In the genomic region with DNA sequence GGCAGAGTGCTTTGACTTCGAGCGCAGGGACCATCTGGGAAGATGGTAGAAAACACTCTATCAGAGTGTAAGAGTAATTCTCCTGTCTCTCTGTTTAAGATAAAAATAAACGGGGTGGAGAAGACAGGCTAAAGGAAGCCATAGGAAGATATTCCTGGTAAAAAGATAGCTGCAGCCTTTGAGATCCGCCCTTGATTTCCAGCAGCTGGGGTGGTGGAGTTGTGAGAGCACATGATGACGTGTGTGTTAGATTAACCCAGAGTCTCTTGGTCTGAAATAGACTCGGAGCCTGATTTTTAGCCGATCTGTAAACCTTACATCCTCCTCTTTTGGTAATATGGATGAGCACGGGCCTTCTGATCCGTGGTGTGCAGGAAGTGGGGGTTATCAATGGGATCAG, we compare ENCODE assay signal across 16 mouse cellular contexts. TPM values are rescaled to one million over a fixed set of nuclear protein-coding genes. Genes with fewer than 3 reads are reported as not detected.
A peak's percentile ranks its signal among the peaks of the same experiment; 100 is the strongest.
DNase-seq lines count a peak whose midpoint lies in the region; ATAC-seq and TF ChIP-seq lines count a peak whose summit lies in the region.
"Had no signal": no experiment of that assay in that cellular context is flagged by ENCODE, and none has a peak within 500 bp of the region (broad histone marks: within the 10 kb centered on the region; RNA-seq: fewer than 3 reads in every experiment).

No protein-coding gene starts in this region.

- H3K4me1 ChIP-seq in heart, embryonic 11.5 days (ENCODE audit: control insufficient read depth, insufficient read depth, low read length), result peaks cover 32% of the 10 kb centered on the region
- H3K4me1 ChIP-seq in kidney, postnatal 0 days (replicated peaks; ENCODE audit: insufficient read depth, low read length), result no peaks in the 10 kb centered on the region
- H3K4me1 ChIP-seq in forebrain, embryonic 11.5 days (replicated peaks; ENCODE audit: control insufficient read depth, insufficient read depth, low read length), result no peaks in the 10 kb centered on the region

- H3K27ac ChIP-seq in heart, embryonic 11.5 days (ENCODE audit: low read depth, low read length), result 0 out of 2 replicates have a peak overlapping the region, but pooled peaks have one; percentile 18
- H3K27ac ChIP-seq in kidney, postnatal 0 days, result 0 out of 2 replicates have a peak overlapping the region, but pooled peaks have one; percentile 25
- H3K27ac ChIP-seq in forebrain, embryonic 11.5 days (ENCODE audit: low read depth, low read length), result no peak overlapping the region
- H3K27ac ChIP-seq: hindbrain, embryonic 14.5 days; midbrain, embryonic 12.5 days had no signal

- ATAC-seq in heart, embryonic 11.5 days (replicated peaks; ENCODE audit: insufficient number of reproducible peaks, low FRiP score, low TSS enrichment), result no peak
- ATAC-seq in kidney, postnatal 0 days (replicated peaks; ENCODE audit: low FRiP score, low read depth), result no peak
- ATAC-seq in forebrain, embryonic 11.5 days (replicated peaks; ENCODE audit: low FRiP score), result no peak

- TF ChIP-seq CTCF in kidney, postnatal 0 days (IDR thresholded peaks at IDR 0.05; ENCODE audit: low read depth), result no peak

- H3K4me3 ChIP-seq in heart, embryonic 11.5 days (ENCODE audit: low read depth, low read length), result no peak overlapping the region
- H3K4me3 ChIP-seq in kidney, postnatal 0 days (replicated peaks; ENCODE audit: low read depth, low read length), result no peak overlapping the region
- no peak overlapping the region for H3K4me3 ChIP-seq in forebrain, embryonic 11.5 days (ENCODE audit: low read depth, low read length)
- H3K4me3 ChIP-seq: midbrain, embryonic 12.5 days had no signal

- H3K36me3 ChIP-seq in heart, embryonic 11.5 days (ENCODE audit: control insufficient read depth, insufficient read depth, low read length), result no peaks in the 10 kb centered on the region; the same call in 1 of the 2 replicates
- H3K36me3 ChIP-seq in kidney, postnatal 0 days (ENCODE audit: insufficient read depth, low read length), result no peaks in the 10 kb centered on the region
- no peaks in the 10 kb centered on the region for H3K36me3 ChIP-seq in forebrain, embryonic 11.5 days (ENCODE audit: control insufficient read depth, insufficient read depth, low read length)
- H3K36me3 ChIP-seq: midbrain, embryonic 12.5 days had no signal

- H3K9me3 ChIP-seq in heart, embryonic 11.5 days (replicated peaks; ENCODE audit: control insufficient read depth, low read length), result no peaks in the 10 kb centered on the region
- H3K9me3 ChIP-seq in kidney, postnatal 0 days (replicated peaks; ENCODE audit: low read length), result no peaks in the 10 kb centered on the region
- no peaks in the 10 kb centered on the region for H3K9me3 ChIP-seq in forebrain, embryonic 11.5 days (ENCODE audit: control insufficient read depth, low read length)
- H3K9me3 ChIP-seq: midbrain, embryonic 12.5 days had no signal

- no peak for DNase-seq in heart, postnatal 36 days
- no peak for DNase-seq in kidney, postnatal 0 days (ENCODE audit: low spot score)
- DNase-seq in kidney, adult 11 months, result no peak
- DNase-seq in right cerebral cortex, adult 18-20 months, result peak; percentile 43
- DNase-seq in right cerebral cortex, postnatal 14 days, result no peak
- no peak for DNase-seq in forebrain, embryonic 11.5 days (ENCODE audit: low spot score)
- DNase-seq: B cell, adult 2 months; cerebellum, adult 9-10 months; kidney, adult 8-10 months had no signal

- no peak overlapping the region for H3K4me2 ChIP-seq in heart, embryonic 11.5 days
- no peak overlapping the region for H3K4me2 ChIP-seq in kidney, postnatal 0 days (ENCODE audit: low read length)
- no peak overlapping the region for H3K4me2 ChIP-seq in forebrain, embryonic 11.5 days (ENCODE audit: low read depth, low read length, severe bottlenecking)
- H3K4me2 ChIP-seq: hindbrain, embryonic 14.5 days; midbrain, embryonic 12.5 days had no signal

- intact Hi-C loops in heart, postnatal 36 days (cut with DNase I), result no loop called here

- 29% methylated on average over 9 of the region's 9 CpGs for WGBS in heart, embryonic 11.5 days (ENCODE audit: insufficient replicate concordance)
- WGBS in kidney, postnatal 0 days, result 71% methylated on average over 9 of the region's 9 CpGs
- WGBS in forebrain, embryonic 11.5 days, result 83% methylated on average over 9 of the region's 9 CpGs

- H3K27me3 ChIP-seq in heart, embryonic 11.5 days (ENCODE audit: control insufficient read depth, insufficient read depth, low read length), result no peaks in the 10 kb centered on the region
- no peaks in the 10 kb centered on the region for H3K27me3 ChIP-seq in kidney, postnatal 0 days (ENCODE audit: insufficient read depth, low read length)
- H3K27me3 ChIP-seq in forebrain, embryonic 11.5 days (ENCODE audit: control insufficient read depth, insufficient read depth, low read length), result no peaks in the 10 kb centered on the region
- H3K27me3 ChIP-seq: midbrain, embryonic 12.5 days had no signal

- no peak overlapping the region for H3K9ac ChIP-seq in heart, embryonic 11.5 days (ENCODE audit: low read depth, low read length)
- no peak overlapping the region for H3K9ac ChIP-seq in kidney, postnatal 0 days (ENCODE audit: low read depth, low read length)
- H3K9ac ChIP-seq in forebrain, embryonic 11.5 days (ENCODE audit: low read length), result no peak overlapping the region
- H3K9ac ChIP-seq: hindbrain, embryonic 14.5 days; midbrain, embryonic 12.5 days had no signal

RNA-seq across cellular contexts. Expression of gene Oit3, which starts 6.0 kb away (rescaled TPM):
- polyA plus RNA-seq in heart, embryonic 11.5 days (2014; fragmentation: Nextera tagmentation; extraction: Ambion mirVana), result 5.1 and 5.5 TPM in 2 replicates
- total RNA-seq in heart, postnatal 36 days (2021), result not detected
- polyA plus RNA-seq in kidney, postnatal 0 days (2015; fragmentation: Nextera tagmentation; extraction: Ambion mirVana), result 1.6 and 1.7 TPM in 2 replicates
- polyA plus RNA-seq in forebrain, embryonic 11.5 days (2014; fragmentation: Nextera tagmentation; extraction: Ambion mirVana), result 0.23 and 0.72 TPM in 2 replicates

RNA-seq across cellular contexts. Expression of gene Pla2g12b, which starts 44.1 kb away (rescaled TPM):
- 1.5 and 1.8 TPM in 2 replicates for polyA plus RNA-seq in heart, embryonic 11.5 days (2014; fragmentation: Nextera tagmentation; extraction: Ambion mirVana)
- not detected for total RNA-seq in heart, postnatal 36 days (2021)
- 0.33 and 0.38 TPM in 2 replicates for polyA plus RNA-seq in kidney, postnatal 0 days (2015; fragmentation: Nextera tagmentation; extraction: Ambion mirVana)
- polyA plus RNA-seq in forebrain, embryonic 11.5 days (2014; fragmentation: Nextera tagmentation; extraction: Ambion mirVana), result not detected in 2 replicates
- total RNA-seq: adrenal gland, adult 18-20 months; gastrocnemius, postnatal 4 days; layer of hippocampus, postnatal 10 days had no signal
- polyA plus RNA-seq: hindbrain, embryonic 14.5 days; limb, embryonic 14.5 days; midbrain, embryonic 12.5 days had no signal

RNA-seq across cellular contexts. Expression of gene Gm10273, which starts 52.1 kb away (rescaled TPM):
- 11.3 and 12.2 TPM in 2 replicates for polyA plus RNA-seq in heart, embryonic 11.5 days (2014; fragmentation: Nextera tagmentation; extraction: Ambion mirVana)
- total RNA-seq in heart, postnatal 36 days (2021), result 100 to 1,000 TPM; 146 to 148 TPM
- 7.4 and 10.0 TPM in 2 replicates for polyA plus RNA-seq in kidney, postnatal 0 days (2015; fragmentation: Nextera tagmentation; extraction: Ambion mirVana)
- polyA plus RNA-seq in forebrain, embryonic 11.5 days (2014; fragmentation: Nextera tagmentation; extraction: Ambion mirVana), result 1.4 and 7.5 TPM in 2 replicates
